Mouse (Mus musculus): Measurements from ENCODE around the gene Lamc2.

Lamc2 gene

DNA sequence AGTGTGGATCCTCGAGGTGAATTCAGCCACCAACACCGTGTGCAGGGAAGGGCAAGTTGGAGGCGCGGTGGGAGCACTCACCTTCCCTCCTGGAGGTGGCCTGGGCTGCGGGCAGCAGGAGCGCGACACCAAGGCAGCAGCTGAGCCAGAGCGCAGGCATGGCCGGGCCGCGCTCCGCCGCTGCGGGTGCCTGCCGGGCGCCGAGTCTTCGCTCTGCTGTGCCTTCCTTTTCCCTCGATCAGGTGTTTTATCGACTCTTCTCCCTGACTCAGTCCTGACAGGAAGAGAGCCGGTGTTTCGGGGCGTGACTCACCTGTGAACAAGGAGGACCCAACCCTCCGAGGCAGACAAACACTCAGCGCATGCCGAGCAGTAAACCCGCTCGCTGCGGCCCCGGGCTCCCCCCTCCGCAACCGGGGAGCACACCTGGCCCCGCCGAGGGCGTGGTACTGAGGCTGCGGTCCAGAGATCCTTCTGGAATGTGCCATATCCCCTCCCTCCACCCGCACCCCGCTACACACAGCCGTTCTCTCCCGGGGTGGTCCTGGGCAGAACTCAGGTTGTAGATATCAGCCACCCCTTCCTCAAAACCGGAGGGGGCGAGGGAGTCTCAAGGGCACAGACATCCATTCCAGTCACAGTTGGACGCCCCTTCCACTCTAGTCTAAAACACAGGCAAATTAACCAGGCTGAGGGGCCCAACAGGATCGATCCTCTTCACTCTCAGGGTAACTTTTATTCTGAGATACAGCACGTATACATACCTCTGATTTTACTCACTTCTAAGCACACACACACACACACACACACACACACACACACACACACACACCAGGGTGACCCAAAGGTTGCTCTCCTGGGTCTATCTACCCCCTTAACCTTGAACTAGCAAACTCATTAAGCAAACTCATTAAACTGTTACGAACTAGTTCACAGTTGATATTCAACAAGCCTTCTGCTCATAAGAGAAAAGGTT lies at the start of gene Lamc2:
Gene Lamc2 (minus strand): TSS at position 620 of the 976 bp plus-strand sequence.
- no peak for DNase-seq

DNA sequence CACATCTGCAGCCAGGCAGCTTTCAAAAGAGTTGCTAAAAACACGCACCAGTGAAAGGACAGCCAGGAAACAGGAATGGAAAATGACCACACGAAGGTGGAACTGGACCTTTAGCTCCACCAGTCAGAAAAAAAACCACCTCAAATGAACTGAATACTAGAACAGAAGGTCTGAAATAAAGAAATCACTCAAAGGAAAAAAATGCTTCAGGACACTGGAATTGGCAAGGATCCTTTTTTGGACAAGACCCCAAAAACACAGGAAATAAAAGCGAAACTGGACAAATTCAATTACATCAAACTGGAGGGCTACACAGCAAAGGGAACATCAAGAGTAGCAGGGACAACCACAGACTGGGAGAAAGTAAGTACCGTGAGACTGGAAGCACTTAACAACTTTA lies 49.3 kb upstream of the Lamc2 start:
- DNase-seq = no peak

DNA sequence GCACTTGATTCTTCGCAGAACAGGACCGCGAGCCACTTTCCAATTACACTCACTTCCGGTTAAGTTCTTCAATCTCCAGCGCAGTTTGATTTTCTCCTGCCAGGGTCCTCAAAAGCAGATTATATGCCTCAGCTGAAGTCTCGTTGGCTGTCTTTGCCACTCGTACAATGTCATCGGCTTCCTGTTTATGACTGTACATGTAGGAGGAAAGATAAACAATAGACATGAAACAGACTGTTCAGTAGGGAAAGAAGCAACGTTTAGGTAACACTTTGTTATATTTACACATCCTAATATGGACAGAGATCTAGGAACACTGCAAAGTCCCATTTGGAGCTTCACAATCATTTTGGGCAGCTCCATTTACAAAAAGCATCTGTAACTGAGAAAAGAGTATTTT lies 45.4 kb upstream of the Lamc2 start:
- DNase-seq = no peak

DNA sequence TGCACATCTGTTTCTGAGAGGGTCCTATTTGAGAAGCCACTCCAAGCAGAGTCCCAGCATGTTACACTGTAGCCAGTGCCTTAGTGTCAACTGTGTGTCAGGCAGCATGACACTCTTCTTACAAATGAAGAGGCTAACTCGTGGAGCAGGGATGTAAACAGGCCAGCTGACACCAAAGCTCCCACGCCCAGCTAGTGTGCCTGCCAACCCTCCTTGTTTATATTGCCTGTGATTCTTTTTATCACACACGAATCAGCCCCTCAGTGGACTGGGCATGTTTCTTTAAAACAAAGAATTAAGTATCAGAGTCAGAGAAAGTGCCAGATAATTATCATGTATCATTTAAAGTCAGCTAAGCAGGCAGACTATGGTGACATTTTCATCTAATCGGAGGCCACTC lies 41.7 kb upstream of the Lamc2 start:
- DNase-seq = no peak

DNA sequence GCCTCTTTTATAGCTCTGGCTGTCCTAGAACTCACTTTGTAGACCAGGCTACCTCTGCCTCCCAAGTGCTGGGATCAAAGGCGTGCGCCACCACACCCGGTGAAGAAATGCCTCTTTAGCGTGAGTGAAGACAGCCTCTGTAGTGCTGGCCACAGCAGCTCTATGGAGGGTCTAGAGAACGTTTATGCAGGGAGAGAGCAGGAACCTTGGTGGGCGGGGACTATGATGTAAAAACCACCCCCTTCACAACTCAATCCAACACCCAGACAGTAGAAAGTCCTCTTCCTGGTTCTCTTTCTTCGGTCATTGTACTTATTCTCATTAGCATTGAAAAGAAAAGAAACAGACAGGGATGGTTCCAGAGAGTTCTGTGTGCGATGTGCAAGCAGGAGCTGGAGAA lies 40.8 kb upstream of the Lamc2 start:
- DNase-seq = no peak

DNA sequence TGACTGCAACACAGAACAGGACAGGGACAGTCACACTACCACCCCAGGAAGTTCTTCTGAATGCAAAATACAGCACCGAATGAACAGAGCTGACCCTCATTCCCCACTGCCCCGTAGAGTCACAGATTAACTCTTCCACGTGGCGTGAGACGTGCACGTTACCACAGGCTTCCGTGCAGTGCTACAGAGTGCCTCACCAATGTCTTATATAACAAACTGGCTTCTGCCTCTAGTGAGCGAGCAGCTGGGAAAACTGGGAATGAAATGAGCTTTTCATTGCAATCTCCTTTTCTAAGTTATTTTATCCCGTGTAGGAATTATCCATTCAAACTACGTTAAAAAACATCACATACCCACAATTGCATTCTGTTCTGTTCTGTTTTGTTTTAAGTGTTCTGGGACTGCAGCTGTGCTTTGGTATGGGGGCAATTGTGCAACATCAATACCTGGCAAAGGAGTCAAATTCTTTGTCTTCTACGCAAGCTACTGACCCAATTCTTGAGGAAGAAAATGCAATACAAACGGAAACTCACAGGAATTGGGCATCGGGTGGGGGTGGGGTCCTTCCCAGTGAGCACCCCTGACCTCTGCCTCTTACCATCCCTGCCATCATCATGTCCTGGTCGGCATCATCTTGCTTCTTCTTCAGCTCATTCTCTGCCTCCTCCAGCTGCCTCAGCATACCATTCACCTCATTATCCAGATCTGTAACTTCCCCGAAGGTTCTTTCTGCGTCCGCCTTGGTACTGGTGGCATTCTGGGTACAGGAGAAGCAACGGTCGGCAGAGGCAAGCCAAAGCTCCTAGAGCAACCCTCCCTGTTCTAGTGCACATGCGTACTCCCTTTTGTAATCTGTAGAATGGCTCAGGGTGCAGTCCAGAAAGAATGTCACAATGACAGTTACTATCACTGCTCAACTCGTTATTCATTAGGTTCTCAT lies 39.8 kb upstream of the Lamc2 start:
- DNase-seq = no peak

DNA sequence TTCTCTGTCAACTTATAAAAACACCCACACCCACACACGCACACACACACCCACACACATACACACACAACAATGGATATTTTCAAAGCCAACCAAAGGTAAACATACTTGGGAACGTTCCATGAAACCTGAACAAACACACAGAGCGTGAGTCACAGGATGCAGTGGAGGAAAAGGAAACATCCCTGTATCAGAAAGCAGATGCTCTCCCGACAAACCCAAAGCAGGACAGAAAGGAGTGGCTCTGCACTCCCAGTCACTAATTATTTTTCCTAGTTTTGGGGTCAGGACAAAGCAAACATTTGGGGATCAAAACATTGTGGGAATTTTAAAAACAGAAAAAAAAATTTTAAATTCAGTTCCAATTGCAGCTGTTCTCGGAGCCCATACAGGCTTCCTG lies 38.1 kb upstream of the Lamc2 start:
- no peak for DNase-seq

DNA sequence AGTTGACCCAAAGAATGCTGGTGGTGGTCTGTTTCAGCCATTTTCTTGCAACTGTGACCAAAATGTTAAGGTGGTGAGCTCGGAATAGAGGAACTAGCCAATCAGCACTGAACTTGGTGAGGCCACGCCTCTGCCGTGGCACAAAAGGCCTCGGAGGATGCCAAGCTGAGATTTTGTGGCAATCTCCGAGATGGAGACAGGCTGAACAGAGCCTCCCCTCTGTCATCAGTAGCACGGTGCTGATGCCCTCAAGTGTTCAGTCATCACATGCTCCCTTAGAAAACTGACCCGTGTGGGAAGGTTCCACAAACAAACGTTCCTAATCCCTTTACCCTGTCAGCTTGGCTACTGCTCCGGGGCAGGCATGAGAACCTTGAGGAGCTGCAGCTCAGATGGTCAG lies 33.1 kb upstream of the Lamc2 start:
- DNase-seq = no peak

DNA sequence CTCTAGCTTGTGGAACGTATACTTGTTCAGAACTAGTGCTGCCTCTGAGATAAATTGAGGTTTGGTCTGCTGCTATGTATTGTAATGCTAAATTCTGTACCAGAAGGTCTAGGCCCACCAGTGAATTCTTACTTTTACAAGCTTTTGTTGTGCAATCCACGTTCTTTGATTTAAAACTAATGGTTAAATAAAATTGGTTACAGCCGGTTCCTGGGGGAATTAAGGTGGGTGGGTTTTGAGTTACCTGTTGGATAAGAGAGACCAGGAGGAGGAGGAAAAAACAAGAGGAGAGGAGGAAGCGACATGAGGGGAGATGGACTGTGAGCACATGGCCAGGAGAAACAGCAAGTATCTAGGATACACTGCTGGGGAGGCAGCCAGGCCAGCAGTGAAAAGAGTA lies 30.3 kb upstream of the Lamc2 start:
- DNase-seq = no peak

DNA sequence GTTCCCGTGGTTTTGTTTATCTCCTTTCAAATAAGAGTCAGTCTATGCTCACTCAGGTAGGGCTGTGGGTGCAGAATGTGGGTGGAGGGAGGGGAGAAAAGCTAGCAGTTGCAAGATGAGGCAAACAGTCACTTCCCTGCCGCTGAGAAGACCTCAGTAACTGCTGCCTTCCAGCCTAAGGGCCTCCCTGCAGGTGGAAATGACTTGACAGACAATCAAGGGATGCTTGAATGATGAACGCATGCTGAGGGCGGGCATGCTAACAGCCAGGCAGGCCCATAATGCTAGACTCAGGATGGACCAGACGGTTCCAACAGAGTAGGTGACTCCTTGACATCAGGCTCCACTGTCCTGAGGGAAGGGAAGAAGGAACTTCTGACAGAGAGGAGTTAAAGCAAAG lies 29.4 kb upstream of the Lamc2 start:
- DNase-seq = no peak

DNA sequence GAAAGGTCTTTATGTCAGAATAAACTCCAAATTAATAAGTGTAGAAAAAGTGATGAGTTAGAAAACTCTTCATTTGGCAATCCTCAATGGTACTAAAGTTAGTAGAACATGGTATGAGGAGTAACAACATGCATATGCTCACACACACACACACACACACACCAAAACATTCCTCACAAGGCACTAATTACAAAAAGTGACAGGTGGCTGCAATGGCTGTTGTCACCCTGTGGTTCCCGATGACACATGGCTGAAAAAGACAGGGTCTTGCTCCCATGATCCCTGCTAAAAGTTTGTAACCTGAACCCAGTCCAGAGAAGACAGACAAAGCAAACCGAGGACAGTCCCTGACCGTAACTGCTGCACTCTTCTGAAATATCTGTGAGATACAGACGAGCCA lies 24.7 kb upstream of the Lamc2 start:
- DNase-seq = no peak

DNA sequence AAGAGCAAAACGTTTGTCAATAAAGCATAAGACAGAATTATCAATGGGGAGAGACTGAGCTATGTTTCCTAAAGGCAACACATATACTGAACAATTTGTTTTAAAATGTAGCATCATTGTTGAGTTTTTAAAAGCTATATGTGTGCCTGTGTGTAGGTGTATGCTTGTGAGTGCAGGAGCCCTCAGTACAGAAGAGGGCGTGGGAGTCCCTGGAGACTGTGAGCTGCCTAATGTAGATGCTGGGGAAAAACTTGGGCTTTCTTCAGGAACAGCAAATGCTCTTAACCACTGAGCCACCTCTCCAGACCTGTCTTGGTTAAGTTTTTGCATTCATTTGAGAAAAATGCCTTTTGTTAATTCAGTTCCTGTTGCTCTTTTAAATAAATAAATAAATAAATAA lies 24.0 kb upstream of the Lamc2 start:
- DNase-seq = no peak

DNA sequence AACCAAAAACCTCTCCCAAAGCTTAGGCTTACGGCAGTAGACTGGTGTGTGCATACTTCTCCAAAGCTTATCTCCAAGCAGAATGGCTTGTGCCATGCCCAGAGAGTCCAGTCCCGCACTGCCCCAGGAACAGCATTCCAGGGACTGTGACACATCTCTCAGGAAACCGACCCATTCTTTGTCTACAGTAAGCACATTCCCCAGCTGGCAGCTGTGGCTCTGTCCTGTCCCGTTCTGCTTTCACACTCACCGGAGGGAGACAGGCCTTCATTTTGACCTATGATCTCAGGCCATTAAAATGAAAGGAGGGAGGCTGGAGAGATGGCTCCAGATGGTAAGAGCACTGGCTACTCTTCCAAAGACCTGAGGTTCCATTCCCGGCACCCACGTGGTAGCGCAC lies 15.9 kb upstream of the Lamc2 start:
- DNase-seq = no peak

DNA sequence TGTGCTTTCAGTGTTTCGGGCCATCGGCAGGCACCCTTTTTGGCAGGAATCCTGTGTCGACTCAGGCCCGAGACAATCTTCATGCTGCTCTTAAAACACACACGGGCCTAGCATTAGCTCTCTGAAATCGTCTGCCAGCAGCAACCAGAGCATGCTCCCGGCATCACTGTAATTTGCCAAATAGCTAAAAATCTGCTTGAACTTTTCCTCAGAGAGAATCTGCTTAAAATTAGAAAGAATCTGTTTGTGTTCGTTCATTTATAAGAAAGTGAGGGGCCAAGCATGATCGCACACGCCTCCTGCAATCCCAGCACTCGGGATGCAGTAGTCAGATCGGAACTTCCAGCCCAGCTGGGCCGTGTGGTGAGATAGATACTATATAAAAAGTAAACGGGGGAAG lies 15.2 kb upstream of the Lamc2 start:
- no peak for DNase-seq

DNA sequence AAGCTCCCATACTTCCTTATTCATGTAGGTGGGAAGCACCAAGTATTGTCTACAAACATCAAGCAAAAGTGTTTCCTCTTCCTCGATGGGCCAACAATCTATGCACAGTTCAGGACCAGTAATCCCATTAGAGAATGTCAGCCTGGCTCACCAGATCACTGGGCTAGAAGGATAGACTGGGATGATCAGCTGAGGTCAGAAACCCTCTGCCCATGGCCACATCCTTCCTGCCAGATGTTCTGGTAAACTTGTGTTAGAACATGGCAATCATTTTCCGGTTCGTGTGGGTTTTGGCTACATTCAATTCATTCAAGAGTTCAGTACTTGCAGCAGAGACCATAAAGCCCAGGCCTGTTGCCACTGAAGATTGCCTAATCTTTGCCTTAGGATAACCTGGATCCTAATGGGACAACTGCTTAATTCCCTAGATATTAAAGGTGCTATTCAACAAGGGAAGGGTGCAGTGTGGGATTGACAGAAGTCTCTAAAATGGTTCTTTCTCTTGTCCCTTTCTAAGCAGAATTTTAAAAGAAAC lies 11.1 kb upstream of the Lamc2 start:
- no peak for DNase-seq

DNA sequence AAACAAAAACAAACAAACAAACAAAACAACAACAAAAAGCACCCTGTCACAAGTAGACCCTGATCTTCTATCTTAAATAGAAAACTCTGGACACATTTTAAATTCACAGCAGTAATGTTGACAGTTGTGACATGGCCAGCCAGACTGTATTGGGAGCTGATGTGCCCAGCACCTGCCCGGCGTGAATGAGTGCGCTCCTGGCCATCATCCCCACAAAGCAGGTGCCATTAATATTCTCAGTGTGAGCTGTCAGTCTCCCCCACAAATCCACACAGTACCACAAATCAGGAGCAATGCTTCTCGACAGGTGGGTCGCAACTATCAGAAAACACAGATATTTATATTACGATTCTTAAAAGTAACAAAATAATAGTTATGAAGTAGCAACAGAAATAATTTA lies 6.7 kb upstream of the Lamc2 start:
- DNase-seq = no peak

DNA sequence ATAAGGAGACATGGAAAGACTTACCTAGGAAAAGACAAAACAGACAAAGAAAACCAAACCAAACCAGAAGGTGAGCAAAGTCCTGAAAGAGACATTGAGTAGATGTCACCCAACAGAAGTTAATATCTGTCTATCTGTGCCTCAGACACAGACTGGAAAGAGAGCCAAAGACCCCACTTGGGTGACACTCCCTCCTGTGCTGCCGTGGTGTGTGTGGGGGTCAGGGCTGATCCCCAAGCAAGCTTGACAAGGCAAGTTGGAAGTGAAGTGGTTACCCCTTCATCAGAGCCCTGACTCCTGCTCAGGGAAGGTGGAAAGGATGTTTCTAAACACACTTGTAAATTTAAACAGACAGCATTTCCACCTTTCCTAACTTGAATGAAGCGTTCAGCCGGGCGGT lies 6.1 kb upstream of the Lamc2 start:
- no peak for DNase-seq

DNA sequence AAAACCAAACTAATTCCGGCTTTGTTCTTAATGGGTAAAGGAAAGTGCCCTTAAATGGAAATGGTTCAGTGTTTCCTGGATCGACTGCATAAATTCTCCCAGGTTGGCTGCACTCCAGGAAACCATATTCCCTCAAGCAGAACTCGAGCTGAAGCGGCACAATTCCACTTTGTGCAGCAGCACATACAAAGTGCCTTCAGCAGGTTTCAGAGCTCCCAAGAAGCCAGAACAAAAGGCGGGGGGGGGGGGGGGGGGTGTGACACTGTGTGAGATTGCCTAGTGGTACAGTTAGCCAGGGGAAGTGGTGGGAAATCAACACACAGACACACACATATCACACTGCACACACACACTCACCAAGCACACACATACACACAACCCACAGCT lies 5.7 kb upstream of the Lamc2 start:
- DNase-seq = peak; percentile 65

DNA sequence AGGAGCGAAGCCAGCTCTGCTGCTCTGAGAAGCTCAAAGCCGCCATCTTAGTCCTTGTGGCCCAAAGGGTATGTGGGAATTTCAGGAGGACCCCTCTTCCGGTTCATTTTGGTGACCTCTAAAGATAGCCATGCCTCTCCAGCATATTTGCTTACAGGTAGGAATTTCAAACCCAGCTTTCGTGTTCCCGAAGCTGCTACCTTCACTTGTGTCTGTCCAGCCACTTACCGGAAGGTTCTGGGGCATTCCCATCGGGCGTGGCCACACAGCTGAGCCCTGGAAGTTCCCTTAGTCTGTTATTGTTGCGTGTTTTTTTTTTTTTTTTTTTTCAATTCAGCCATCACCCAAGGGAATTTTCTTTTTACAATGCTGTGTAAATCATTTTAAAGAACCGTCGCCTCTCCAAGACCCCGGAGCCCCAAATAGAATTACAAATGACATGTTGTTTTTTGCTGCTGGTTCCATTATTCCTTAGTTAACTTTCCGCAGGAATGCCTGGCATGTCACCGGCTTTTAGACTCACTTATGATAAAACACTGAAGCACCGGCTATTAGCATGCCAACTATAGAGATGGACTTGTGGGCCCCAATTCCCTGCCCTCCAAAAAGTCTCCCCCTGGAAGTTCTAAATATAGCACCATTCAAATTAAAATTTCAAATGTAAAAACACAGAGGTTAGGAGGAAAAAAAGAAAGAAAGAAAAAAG lies 5.1 kb upstream of the Lamc2 start:
- DNase-seq = no peak

DNA sequence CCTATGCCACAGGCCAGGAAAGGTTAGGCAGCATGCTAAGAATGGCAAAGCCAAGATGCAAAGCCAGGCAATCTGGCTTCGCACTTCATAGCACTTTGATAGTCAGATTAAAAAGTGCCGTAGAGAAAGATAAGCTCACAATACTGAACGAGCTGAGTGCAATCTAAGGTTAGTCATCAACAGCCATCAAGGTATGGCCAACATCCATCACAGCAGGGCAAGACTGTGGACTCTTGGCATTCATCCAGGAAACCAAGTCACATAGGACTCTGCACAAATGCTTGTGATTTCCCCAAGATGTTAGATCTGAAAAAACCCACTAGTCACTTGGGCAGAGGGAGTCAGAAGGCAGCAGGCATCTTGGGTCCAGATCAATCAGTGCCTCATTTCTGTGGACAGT lies 1.8 kb upstream of the Lamc2 start:
- DNase-seq = no peak

DNA sequence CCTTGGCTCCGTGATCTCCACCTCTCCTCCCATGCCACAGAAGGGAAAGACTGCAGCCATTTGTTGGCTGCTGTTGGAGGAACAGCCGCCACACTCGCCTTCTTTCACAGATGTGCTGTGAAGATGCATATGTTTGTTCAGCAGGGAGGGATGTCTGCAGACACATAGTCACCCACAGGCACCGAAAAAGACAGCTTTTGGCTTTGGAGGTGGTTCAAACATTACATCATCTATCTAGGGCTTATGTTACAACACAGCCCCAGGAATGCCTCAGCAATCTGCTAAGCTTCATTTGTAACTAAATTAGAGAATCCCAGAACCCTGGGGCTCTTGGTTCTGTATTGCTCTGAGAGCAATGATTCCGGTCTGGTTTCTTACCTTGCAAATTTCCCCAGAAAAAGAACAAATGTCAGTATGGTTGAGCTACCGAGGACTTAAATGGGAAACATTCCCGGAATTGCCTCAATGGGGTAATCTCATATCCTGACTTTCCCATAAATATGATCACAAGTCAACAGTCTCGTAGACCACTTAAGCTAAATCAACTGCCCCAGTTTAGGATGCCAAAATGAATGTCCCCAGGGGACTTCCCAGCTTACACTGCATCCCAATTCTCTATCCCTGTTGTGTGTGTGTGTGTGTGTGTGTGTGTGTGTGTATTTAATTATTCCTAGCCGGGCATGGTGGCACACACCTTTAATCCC lies 5.5 kb downstream of the Lamc2 start:
- DNase-seq = peak; percentile 26

DNA sequence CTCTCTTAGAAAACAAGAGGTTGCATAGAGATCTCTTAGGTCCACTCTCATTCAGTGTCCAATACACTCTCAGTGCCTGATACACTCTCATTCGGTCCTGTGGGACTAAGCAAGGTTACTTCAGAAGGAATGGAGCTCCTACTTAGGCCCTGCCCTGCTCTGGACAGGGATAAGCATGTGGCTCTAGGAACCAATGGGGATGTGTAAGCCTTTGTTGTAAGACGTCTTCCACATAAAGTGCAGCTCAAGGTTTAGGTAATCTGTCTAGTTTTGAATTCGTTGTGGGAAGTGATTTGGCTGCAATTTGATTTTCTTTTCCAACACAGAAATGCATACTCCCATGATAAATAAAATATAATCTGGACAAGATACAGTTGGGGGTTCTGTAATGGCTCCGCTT lies 6.1 kb downstream of the Lamc2 start:
- DNase-seq = no peak
